Mouse (Mus musculus) stomach, postnatal 0 days (tissue): ENCODE data around the gene Zic2.

Experiments used
- CTCF ChIP-seq: IDR thresholded peaks from 2 replicates; pipeline ENCODE4 v1.5.1; 2016; ENCODE audit warnings: antibody characterized with exemption, low read depth, mild to moderate bottlenecking, moderate library complexity
- EP300 ChIP-seq: optimal IDR thresholded peaks from 2 replicates; pipeline ENCODE3; 2016; ENCODE audit warnings: antibody characterized with exemption

DNA sequence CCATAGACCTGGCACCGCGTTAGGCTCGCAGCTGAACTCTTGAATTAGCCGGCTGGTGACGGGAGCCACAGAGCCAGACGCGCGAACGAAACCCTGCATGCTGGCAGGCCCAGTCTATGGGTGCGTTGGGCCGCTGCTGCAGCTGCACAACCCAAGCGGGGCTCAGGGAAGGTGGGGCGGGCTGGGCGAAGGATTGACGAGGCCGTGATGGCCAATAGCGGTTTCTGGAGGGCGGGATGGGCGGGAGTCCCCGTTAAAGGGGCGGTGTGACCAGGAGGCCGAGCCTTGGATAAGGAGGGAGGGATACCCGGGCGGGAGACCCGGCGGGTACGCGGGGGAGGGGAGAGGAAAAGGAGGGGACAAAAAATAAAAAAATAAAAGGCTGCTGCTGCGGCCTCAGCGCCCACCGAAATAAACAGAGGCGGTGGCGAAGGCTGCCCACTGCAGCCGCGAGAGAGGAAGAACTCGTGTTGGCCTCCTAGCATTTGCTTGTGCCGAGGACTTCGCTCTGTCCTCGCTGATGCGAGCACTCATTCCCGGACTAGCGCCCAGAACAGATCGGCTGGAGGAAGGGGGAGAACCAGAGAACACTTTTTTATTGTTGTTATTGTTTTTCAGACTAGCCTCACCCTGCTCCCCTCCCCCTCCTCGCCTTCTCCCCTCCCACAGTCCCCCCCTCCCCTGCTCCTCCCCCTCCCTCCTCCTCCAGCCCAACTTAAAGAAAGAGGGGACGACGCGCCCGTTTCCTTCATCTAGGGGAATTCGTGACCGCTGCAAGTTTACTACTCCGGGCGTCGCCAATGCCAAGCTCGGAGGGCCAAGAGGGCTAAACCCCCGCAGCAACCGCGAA lies 969 bp upstream of the Zic2 start:
- TF ChIP-seq CTCF (no peak), EP300 (no peak)
